Mouse (Mus musculus) embryonic fibroblast, embryonic 13.5 days (primary cell): ENCODE results near the gene Akt2. TPM values are rescaled to one million over a fixed set of nuclear protein-coding genes. Genes with fewer than 3 reads are reported as not detected.
"Not testable (repeated sequence)": the region's sequence is repeated elsewhere in the genome, so short reads cannot be mapped to it uniquely, and the experiment has no call there.

Source experiments
- H3K27ac ChIP-seq: 2 replicates; pipeline ENCODE4 v1.5.1; 2012; ENCODE audit warnings: low read length, control low read depth, inconsistent platforms; ENCODE audit not compliant: insufficient read depth
- H3K4me1 ChIP-seq: 2 replicates; pipeline ENCODE4 v1.6.1; 2011; ENCODE audit warnings: low read length; ENCODE audit not compliant: control insufficient read depth, insufficient read depth
- H3K4me3 ChIP-seq: 2 replicates; pipeline ENCODE4 v1.5.1; 2011; ENCODE audit warnings: mild to moderate bottlenecking, control low read depth, low read length; ENCODE audit not compliant: insufficient read depth
- CTCF ChIP-seq: IDR thresholded peaks from 2 replicates; pipeline ENCODE4 v1.5.1; 2011; ENCODE audit warnings: mild to moderate bottlenecking, control low read depth, low read length, moderate library complexity, borderline replicate concordance; ENCODE audit not compliant: insufficient read depth
- POLR2A ChIP-seq: IDR thresholded peaks from 2 replicates; pipeline ENCODE4 v1.6.1; 2011; ENCODE audit warnings: low read depth, mild to moderate bottlenecking, control low read depth, low read length, moderate library complexity
- polyA plus RNA-seq: library from polyadenylated mRNA; stranded (reverse); fragments of >200 nt; gene quantifications from 2 replicates; pipeline ENCODE4 v1.2.4, GENCODE M21; 2011; ENCODE audit warnings: low read depth; ENCODE audit not compliant: missing spikeins, insufficient read length

Gene Akt2
- polyA plus RNA-seq, 1 experiment = 98.2 TPM

DNA sequence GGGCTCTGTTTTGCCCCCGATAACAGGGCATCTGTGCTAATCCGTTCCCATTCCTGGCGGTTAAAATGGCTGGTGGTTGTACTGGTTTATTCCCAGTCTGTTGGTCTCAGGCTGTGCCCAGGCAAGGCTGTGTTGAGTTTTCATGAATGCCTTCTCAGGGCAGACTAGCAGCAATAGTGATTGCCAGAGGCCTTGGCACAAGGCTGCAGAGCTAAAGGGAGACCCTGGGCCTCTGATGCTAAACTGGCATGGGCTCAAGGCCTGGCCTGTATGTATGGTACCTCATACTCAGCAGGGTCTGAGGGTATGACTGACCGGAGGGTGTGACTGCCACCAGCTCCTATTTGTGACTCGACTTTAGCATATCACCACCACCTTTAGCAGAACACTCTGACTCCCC lies 19.5 kb downstream of the Akt2 start:
- Histone ChIP-seq H3K4me1 (peaks cover 3% of the 10 kb centered on the region; the same call in 1 of the 2 replicates), H3K27ac (no peak overlapping the region), H3K4me3 (no peak overlapping the region)
- TF ChIP-seq POLR2A (no peak), CTCF (no peak)

DNA sequence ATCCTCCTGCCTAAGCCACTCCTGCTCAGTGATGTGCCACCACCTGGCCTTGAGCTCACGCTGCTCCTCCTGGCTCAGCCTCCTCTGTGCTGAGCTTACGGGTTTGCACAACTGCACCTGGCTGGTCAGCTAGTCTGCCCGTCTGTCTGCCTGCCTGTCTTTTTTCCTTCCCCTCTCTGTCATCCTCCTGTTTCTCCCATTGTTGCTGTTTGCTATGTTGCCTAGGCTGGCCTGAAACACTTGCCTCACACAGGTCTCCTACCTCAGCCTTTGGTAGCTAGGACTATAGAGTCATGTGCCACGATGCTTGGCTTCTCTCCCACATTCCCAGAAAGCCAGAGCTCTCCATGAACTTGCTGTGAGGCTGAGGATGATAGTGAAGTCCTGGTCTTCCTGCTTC lies 21.6 kb downstream of the Akt2 start:
- Histone ChIP-seq H3K4me3 (no peak overlapping the region), H3K4me1 (no peaks in the 10 kb centered on the region)

DNA sequence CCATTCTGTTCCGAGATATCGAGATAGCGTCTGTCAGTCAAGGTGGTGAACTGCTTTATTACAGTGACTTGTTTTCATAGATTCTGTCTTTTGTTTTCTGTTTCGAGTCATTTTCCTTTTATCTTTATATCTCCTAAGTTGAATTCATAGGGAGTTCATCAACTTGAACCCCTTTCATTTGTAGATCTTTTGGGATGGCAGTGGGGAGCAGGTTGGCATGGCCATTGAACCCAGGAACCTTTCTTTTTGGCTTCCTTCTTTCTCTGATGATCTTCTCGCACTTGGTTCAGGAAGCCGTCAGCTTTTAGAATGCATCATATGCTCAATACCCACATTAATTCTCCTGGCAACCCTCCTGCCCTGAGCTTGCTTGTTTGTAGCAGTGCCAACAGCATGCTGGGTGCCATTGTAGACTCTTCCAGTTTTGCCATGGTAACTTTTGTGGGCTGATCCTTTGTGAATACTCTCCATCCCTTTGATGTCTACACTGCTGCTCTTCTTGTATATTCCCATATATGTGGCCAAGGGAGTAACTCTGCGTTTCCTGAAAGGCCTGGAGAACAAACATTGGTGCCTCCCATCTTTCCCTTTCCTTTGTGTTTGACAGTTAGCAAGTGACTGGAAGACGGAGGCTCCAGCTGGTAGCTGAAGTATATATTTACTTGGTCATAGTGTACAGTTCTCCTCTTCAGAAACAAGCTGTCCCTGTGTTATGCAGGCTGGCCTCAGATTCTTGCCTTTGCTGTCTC lies 22.6 kb downstream of the Akt2 start:
- Histone ChIP-seq H3K4me1 (no peaks in the 10 kb centered on the region), H3K27ac (no peak overlapping the region), H3K4me3 (no peak overlapping the region)
- TF ChIP-seq POLR2A = no peak
- TF ChIP-seq CTCF = no peak

More for the DNA sequence above, 21.6 kb downstream of the Akt2 start:
- no peak for TF ChIP-seq POLR2A
- no peak for TF ChIP-seq CTCF
- H3K27ac ChIP-seq = no peak overlapping the region

DNA sequence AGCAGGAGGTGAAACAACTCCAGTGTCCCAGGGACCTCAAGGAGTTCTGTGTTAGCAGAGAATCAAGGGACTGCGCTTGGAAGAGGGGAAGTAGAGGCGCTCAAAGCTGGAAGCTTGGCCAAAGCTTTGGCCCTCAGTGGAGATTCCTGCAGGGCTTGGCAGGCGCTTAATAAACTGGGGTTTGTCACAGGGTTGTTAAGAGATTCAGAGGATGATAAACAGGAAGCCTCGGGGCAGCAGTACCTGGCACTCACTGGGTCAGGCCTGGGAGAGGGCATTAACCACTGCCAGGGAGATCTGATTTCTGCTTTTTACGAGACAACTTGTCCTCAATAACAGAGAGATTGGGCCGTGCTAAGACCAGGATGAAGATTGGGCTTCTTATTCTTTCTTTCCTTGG lies 29.7 kb downstream of the Akt2 start:
- Histone ChIP-seq H3K4me3 (no peak overlapping the region), H3K27ac (no peak overlapping the region), H3K4me1 (no peaks in the 10 kb centered on the region)
- TF ChIP-seq POLR2A = no peak
- TF ChIP-seq CTCF = no peak

GRCm38 (mm10) chr7:27622234-27622633 lies 30.9 kb downstream of the Akt2 start:
- Histone ChIP-seq H3K4me3 (no peak overlapping the region), H3K27ac (no peak overlapping the region), H3K4me1 (no peaks in the 10 kb centered on the region)
- TF ChIP-seq POLR2A = no peak

GRCm38 (mm10) chr7:27624967-27625366 lies 33.6 kb downstream of the Akt2 start:
- no peak for TF ChIP-seq CTCF
- no peak for TF ChIP-seq POLR2A
- Histone ChIP-seq H3K4me1 (no peaks in the 10 kb centered on the region), H3K4me3 (no peak overlapping the region), H3K27ac (no peak overlapping the region)

DNA sequence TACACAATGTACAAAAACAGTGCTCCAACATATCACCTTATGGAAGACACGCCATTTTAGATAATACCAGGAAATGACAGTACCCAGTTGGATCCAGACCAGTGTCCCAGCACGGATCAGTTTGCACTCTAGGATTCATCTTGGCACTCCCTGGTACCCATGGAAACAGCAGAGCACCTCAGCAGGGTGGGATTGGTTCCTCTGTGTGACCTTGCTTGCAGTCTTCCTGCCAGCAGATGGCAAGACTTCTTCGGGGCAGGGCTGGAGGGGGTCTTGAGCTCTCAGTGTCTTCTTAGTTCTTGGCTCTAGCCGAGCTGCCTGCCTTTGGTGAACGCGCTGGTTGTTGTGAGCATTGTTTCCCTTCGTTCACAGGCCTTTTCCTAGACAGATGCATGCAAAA lies 36.4 kb downstream of the Akt2 start:
- Histone ChIP-seq H3K27ac (no peak overlapping the region), H3K4me3 (no peak overlapping the region), H3K4me1 (no peaks in the 10 kb centered on the region)
- TF ChIP-seq POLR2A (no peak), CTCF (no peak)

DNA sequence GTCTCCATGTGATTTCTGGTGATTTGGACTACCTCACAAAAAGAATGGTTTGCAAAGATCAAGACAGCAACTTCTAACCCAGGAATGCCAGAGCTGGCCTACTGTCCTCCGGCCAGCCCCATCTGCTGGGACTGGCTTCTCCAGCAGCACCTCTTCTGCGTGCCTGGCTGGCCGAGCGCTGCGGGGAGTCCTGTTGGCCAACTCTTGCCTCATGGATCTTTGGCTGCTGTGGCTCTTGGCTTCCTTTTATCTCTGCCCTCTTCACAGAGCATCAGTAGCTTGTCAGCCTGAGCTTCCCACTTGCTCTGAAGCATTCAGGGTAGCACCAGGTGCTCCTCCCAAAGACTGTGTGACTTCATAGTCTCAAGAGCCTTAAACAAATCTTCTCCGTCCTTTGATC lies 36.8 kb downstream of the Akt2 start:
- no peaks in the 10 kb centered on the region for H3K4me1 ChIP-seq
- no peak overlapping the region for H3K27ac ChIP-seq
- TF ChIP-seq CTCF = no peak
- TF ChIP-seq POLR2A = no peak
- H3K4me3 ChIP-seq = no peak overlapping the region

- H3K4me3 ChIP-seq, H3K27ac ChIP-seq, H3K4me1 ChIP-seq: not testable (repeated sequence)
Observed at GRCm38 (mm10) chr7:27628816-27629215, 37.5 kb downstream of the Akt2 start.

- Histone ChIP-seq H3K4me1 (no peaks in the 10 kb centered on the region), H3K27ac (no peak overlapping the region), H3K4me3 (no peak overlapping the region)
- TF ChIP-seq POLR2A (no peak), CTCF (no peak)
Observed at GRCm38 (mm10) chr7:27631439-27631838, 40.1 kb downstream of the Akt2 start.

GRCm38 (mm10) chr7:27633166-27633565 lies 41.8 kb downstream of the Akt2 start:
- Histone ChIP-seq H3K4me1 (no peaks in the 10 kb centered on the region), H3K4me3 (no peak overlapping the region), H3K27ac (no peak overlapping the region)
- TF ChIP-seq POLR2A (no peak), CTCF (no peak)
